Mouse (Mus musculus) heart, postnatal 0 days (tissue): Measurements from ENCODE around the gene Armh2. TPM values are rescaled to one million over a fixed set of nuclear protein-coding genes. Genes with fewer than 3 reads are reported as not detected.
A peak's percentile ranks its signal among the peaks of the same experiment; 100 is the strongest.

Source experiments
- ATAC-seq: fragments of 200-750 bp; cut with Nextera tagmentation; 2 replicates; pipeline ENCODE4 v1.8.0; 2017; ENCODE audit warnings: low read depth, moderate number of reproducible peaks, moderate library complexity; ENCODE audit not compliant: insufficient read depth
- DNase-seq: peaks from one replicate; pipeline ENCODE4 v3.0.0-alpha.2; 2016; ENCODE audit warnings: low spot score
- H3K27ac ChIP-seq: fragments of 300-500 bp; sonication (generic); 2 replicates; pipeline ENCODE4 v1.5.1; 2014; ENCODE audit warnings: low read depth, mild to moderate bottlenecking
- H3K27me3 ChIP-seq: fragments of 300-500 bp; sonication (generic); 2 replicates; pipeline ENCODE4 v1.6.1; 2014; ENCODE audit warnings: low read length, mixed read lengths; ENCODE audit not compliant: control insufficient read depth, insufficient read depth
- H3K36me3 ChIP-seq: fragments of 300-500 bp; sonication (generic); replicated peaks from 2 replicates; pipeline ENCODE4 v1.6.1; 2014; ENCODE audit warnings: low read length, mixed read lengths; ENCODE audit not compliant: control insufficient read depth, insufficient read depth
- H3K4me1 ChIP-seq: fragments of 300-500 bp; sonication (generic); 2 replicates; pipeline ENCODE4 v1.6.1; 2014; ENCODE audit warnings: antibody characterized with exemption; ENCODE audit not compliant: control insufficient read depth, insufficient read depth
- H3K4me2 ChIP-seq: fragments of 300-500 bp; sonication (generic); 2 replicates; pipeline ENCODE4 v1.6.1; 2014; ENCODE audit warnings: low read depth, mild to moderate bottlenecking, low read length, moderate library complexity
- H3K4me3 ChIP-seq: fragments of 300-500 bp; sonication (generic); 2 replicates; pipeline ENCODE4 v1.5.1; 2014; ENCODE audit warnings: low read depth, low read length
- H3K9ac ChIP-seq: fragments of 300-500 bp; sonication (generic); replicated peaks from 2 replicates; pipeline ENCODE4 v1.6.1; 2014; ENCODE audit warnings: low read depth, low read length, mixed read lengths
- H3K9me3 ChIP-seq: fragments of 300-500 bp; sonication (generic); replicated peaks from 2 replicates; pipeline ENCODE4 v1.6.1; 2016; ENCODE audit warnings: low read length; ENCODE audit not compliant: control insufficient read depth
- CTCF ChIP-seq: IDR thresholded peaks from 2 replicates; pipeline ENCODE4 v1.5.1; 2016; ENCODE audit warnings: antibody characterized with exemption, control low read depth, low read depth
- EP300 ChIP-seq: IDR thresholded peaks from 2 replicates; pipeline ENCODE4 v1.6.1; 2016; ENCODE audit warnings: antibody characterized with exemption, low read depth
- WGBS: fragments of 180-500 bp; shearing (Covaris S2); extraction: QIAGEN DNeasy Blood & Tissue Kit; methylation state at CpG from one replicate; pipeline ENCODE4 v1.1.7; 2014; 5-methylcytosine and 5-hydroxymethylcytosine counted together
- polyA plus RNA-seq: library from polyadenylated mRNA; unstranded; fragments of >200 nt; fragmentation: Nextera tagmentation; extraction: Ambion mirVana; gene quantifications from 2 replicates; pipeline ENCODE4 v1.2.1, GENCODE M21; 2015
- total RNA-seq: library from RNA; depleted of rRNA; stranded (reverse); fragments of >200 nt; gene quantifications from 2 replicates; pipeline ENCODE4 v1.2.3, GENCODE M21; 2014; ENCODE audit warnings: low replicate concordance

Gene Armh2
- total and polyA plus RNA-seq, 2 experiments from 2014 or later: not detected

DNA sequence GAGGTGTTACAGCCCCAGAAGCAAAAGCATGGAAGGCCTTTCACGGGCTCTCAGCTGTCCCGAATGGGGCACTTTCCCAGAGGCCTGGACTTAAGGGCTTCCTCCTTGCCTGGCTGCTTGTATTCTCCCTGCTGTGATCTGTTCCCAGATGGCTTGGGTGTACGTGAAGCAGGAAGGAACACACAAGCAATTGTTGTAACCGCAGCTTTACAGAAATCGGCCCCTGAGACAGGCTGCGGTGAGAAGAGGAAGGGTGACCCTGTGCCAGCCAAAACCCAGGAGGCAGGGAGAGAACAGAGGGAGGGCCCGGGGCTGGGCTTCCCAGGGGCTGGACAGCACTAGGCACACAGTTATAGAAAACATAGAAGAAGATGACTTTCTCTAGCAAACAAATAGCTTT is 30.1 kb upstream of the Armh2 start:
- Histone ChIP-seq H3K4me2 (no peak overlapping the region), H3K4me3 (no peak overlapping the region), H3K4me1 (0 out of 2 replicates have a peak, but pooled peaks cover 12% of the 10 kb centered on the region), H3K36me3 (peaks cover 39% of the 10 kb centered on the region), H3K9me3 (no peaks in the 10 kb centered on the region), H3K27me3 (no peaks in the 10 kb centered on the region), H3K27ac (peak overlapping the region; percentile 49), H3K9ac (no peak overlapping the region)
- no peak for ATAC-seq
- TF ChIP-seq EP300: no peak
- TF ChIP-seq CTCF: no peak
- 54% methylated on average over 7 of the region's 7 CpGs for WGBS
- DNase-seq: no peak

DNA sequence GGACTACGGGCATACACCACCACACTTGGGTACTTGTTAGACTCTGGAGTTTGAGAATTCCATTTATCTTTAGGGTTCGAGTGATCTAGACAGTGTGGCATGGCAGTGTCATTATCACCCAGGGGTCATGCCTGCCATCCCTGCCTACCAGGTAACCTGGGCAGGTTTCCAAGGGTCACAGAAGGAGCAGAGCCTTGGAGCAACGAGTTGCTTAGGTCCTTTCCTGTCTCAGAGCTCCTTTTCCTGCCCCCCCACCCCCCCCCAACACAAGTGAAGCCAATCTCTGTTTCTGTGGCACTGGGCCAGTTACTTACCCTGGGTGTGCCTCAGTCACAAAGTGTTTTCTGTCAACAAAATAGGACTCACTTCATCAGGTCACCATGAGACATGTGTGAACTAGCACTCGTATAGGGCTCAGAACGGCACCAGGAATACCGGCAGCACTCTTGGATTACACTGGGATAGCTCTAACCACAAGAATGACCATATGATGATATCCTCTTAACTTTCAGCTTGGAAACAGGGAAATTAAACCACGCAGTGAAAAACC is 28.4 kb upstream of the Armh2 start:
- Histone ChIP-seq H3K4me1 (0 out of 2 replicates have a peak, but pooled peaks cover 12% of the 10 kb centered on the region), H3K9ac (no peak overlapping the region), H3K9me3 (no peaks in the 10 kb centered on the region), H3K36me3 (peaks cover 41% of the 10 kb centered on the region), H3K4me3 (no peak overlapping the region), H3K27me3 (no peaks in the 10 kb centered on the region), H3K4me2 (peak overlapping the region; percentile 7; the same call in 1 of the 2 replicates), H3K27ac (peak overlapping the region; percentile 63)
- TF ChIP-seq CTCF: no peak
- no peak for TF ChIP-seq EP300
- ATAC-seq (peak; percentile 57), DNase-seq (peak; percentile 42)
- WGBS: 30% methylated on average over 7 of the region's 7 CpGs

DNA sequence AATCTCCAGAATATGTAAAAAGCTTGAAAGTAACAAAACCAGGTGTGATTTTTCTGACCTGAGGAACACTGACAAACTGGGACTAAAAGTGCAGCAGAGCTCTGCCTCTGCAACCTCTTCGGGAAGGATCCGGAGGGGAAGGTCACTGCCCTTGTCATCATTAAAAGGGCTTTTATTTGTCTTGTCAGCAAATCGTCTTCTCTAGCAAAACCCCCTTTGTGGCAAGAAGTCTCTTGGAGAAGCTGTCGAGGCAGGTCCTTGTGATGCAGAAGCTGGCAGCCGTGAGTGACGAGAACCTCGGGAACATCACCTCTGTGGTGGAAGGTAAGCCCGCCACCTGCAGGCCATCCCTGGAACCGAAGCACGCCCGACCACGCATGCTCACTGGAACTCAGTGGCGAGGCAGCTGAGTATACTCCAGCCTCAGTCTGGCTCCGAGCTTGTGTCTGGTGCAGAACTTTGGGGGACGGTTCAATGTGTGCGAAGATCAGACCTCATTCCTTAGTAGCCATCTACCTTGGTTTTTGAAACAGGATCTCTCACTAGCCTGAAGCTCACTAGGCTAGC is 27.5 kb upstream of the Armh2 start:
- peak; percentile 81 for DNase-seq
- peak; percentile 83 for ATAC-seq
- H3K4me3 ChIP-seq: no peak overlapping the region
- no peaks in the 10 kb centered on the region for H3K9me3 ChIP-seq
- H3K36me3 ChIP-seq: peaks cover 49% of the 10 kb centered on the region
- peak overlapping the region; percentile 29; the same call in 1 of the 2 replicates for H3K4me2 ChIP-seq
- no peak for TF ChIP-seq EP300
- peak; percentile 93 for TF ChIP-seq CTCF
- peak overlapping the region; percentile 9; the same call in 1 of the 2 replicates for H3K27ac ChIP-seq
- 0 out of 2 replicates have a peak, but pooled peaks cover 12% of the 10 kb centered on the region for H3K4me1 ChIP-seq
- H3K9ac ChIP-seq: no peak overlapping the region
- H3K27me3 ChIP-seq: no peaks in the 10 kb centered on the region
- WGBS: 8% methylated on average over 16 of the region's 16 CpGs

DNA sequence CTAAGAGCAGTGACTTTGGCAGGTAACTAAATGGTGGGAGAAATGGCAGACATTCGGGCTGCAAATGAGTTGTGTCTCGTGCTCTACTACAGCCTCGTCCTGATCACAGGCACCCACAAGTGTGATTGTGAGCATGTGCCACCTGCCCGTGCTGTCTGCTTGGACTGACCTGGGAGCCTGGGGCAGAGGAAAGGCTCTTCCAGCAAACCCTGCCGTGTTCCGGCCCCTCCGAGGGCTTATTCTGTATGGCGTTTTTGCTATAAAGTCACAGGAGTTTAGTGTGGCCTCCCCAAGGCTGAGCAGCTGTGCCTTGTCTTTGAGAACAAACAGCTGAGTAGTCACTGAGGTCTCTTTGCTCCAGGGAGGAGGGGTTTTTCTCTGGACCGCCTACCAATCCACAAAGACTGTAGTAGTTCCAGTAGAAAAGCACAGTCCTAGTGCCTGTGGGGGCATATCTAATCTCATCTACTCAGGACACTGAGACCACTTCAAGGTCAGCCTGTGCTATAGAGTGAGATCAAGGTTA is 26.6 kb upstream of the Armh2 start:
- H3K4me3 ChIP-seq: no peak overlapping the region
- H3K27ac ChIP-seq: no peak overlapping the region
- H3K27me3 ChIP-seq: no peaks in the 10 kb centered on the region
- no peak overlapping the region for H3K9ac ChIP-seq
- no peak overlapping the region for H3K4me2 ChIP-seq
- H3K4me1 ChIP-seq: 0 out of 2 replicates have a peak, but pooled peaks cover 12% of the 10 kb centered on the region
- ATAC-seq: no peak
- DNase-seq: no peak
- peaks cover 55% of the 10 kb centered on the region for H3K36me3 ChIP-seq
- TF ChIP-seq CTCF: no peak
- TF ChIP-seq EP300: no peak
- H3K9me3 ChIP-seq: no peaks in the 10 kb centered on the region
- WGBS: 82% methylated on average over 9 of the region's 9 CpGs

DNA sequence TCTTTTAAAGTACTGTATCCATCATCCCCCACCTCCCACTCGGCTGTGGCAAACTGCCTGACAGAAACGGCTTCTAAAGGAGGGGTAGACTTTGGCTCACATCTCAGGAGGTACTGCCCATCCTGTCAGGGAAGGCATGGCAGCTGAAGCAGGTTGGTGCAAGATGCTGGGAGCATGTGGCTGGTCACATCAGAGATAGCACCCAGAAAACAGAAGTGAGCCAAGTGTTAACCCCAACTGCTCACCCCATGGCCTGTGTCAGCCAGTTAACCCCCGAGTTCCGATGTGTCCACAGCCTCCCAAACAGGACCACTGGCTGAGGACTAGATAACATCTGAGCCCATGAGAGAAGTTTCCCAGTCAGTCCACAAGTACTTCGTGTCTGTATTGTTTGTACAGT is 25.4 kb upstream of the Armh2 start:
- no peak overlapping the region for H3K4me3 ChIP-seq
- 0 out of 2 replicates have a peak, but pooled peaks cover 12% of the 10 kb centered on the region for H3K4me1 ChIP-seq
- no peak overlapping the region for H3K9ac ChIP-seq
- H3K27me3 ChIP-seq: no peaks in the 10 kb centered on the region
- H3K36me3 ChIP-seq: peaks cover 48% of the 10 kb centered on the region
- no peak overlapping the region for H3K4me2 ChIP-seq
- no peak for TF ChIP-seq CTCF
- no peak for TF ChIP-seq EP300
- DNase-seq (no peak), ATAC-seq (no peak)
- no peaks in the 10 kb centered on the region for H3K9me3 ChIP-seq
- WGBS: 53% methylated on average over 5 of the region's 5 CpGs
- no peak overlapping the region for H3K27ac ChIP-seq
